Mouse (Mus musculus) bone marrow, adult 2 months (tissue): ENCODE measurements at regions not wholly inside any gene's neighbourhood (a gene's known extent, or its start where the extent isn't known, plus 50 kb on each side); places are given as distances from the start of the nearest gene placed in this dataset.

ENCODE experiments used
- H3K27ac ChIP-seq: fragments of 200-500 bp; 2 replicates; pipeline ENCODE4 v1.5.1; 2012; ENCODE audit warnings: low read depth, mild to moderate bottlenecking, control low read depth, inconsistent platforms, low read length; ENCODE audit not compliant: control insufficient read depth, poor library complexity, insufficient read depth
- H3K4me1 ChIP-seq: fragments of 200-500 bp; 2 replicates; pipeline ENCODE4 v1.6.1; 2011; ENCODE audit warnings: low read length; ENCODE audit not compliant: control insufficient read depth, insufficient read depth
- H3K4me3 ChIP-seq: fragments of 200-500 bp; replicated peaks from 2 replicates; pipeline ENCODE3; 2011; ENCODE audit warnings: mild to moderate bottlenecking, low read depth, low read length, control low read depth; ENCODE audit not compliant: control insufficient read depth
- CTCF ChIP-seq: fragments of 200-500 bp; IDR thresholded peaks from 2 replicates; pipeline ENCODE4 v1.5.1; 2011; ENCODE audit warnings: low read length, control low read depth; ENCODE audit not compliant: control insufficient read depth, insufficient read depth
- POLR2A ChIP-seq: fragments of 200-500 bp; IDR thresholded peaks from 2 replicates; pipeline ENCODE4 v1.6.1; 2011; ENCODE audit warnings: low read depth, mild to moderate bottlenecking, control low read depth, low read length, borderline replicate concordance; ENCODE audit not compliant: control insufficient read depth
- WGBS: fragments of 180-500 bp; shearing (Covaris S2); methylation state at CpG from one replicate; pipeline ENCODE4 v1.1.7; 2018; 5-methylcytosine and 5-hydroxymethylcytosine counted together

- TF ChIP-seq POLR2A (no peak), CTCF (no peak)
- Histone ChIP-seq H3K4me1 (no peaks in the 10 kb centered on the region), H3K27ac (no peak overlapping the region), H3K4me3 (no peak overlapping the region)
- WGBS, result 67% methylated on average over 3 of the region's 3 CpGs
These were observed 101.5 kb upstream of the Nebl start for GRCm38 (mm10) chr2:17832726-17833125.

GRCm38 (mm10) chr2:17830216-17830615 is 99.0 kb upstream of the Nebl start:
- WGBS, result 69% methylated on average over 5 of the region's 5 CpGs
- no peak overlapping the region for H3K27ac ChIP-seq
- TF ChIP-seq CTCF (no peak), POLR2A (no peak)

GRCm38 (mm10) chr2:17825271-17825670 is 94.0 kb upstream of the Nebl start:
- TF ChIP-seq POLR2A (no peak), CTCF (no peak)
- Histone ChIP-seq H3K27ac (no peak overlapping the region), H3K4me3 (no peak overlapping the region), H3K4me1 (no peaks in the 10 kb centered on the region; the same call in 1 of the 2 replicates)
- 83% methylated on average over 2 of the region's 2 CpGs for WGBS

More at GRCm38 (mm10) chr2:17830216-17830615, 99.0 kb upstream of the Nebl start:
- Histone ChIP-seq H3K4me3 (no peak overlapping the region), H3K4me1 (no peaks in the 10 kb centered on the region)

GRCm38 (mm10) chr2:17824176-17824575 is 92.9 kb upstream of the Nebl start:
- H3K27ac ChIP-seq, result no peak overlapping the region
- H3K4me1 ChIP-seq, result no peaks in the 10 kb centered on the region; the same call in 1 of the 2 replicates
- WGBS, result 83% methylated on average over 5 of the region's 5 CpGs
- no peak overlapping the region for H3K4me3 ChIP-seq
- no peak for TF ChIP-seq POLR2A
- no peak for TF ChIP-seq CTCF

- Histone ChIP-seq H3K4me3 (no peak overlapping the region), H3K27ac (no peak overlapping the region), H3K4me1 (no peaks in the 10 kb centered on the region; the same call in 1 of the 2 replicates)
- 3% methylated on average over 4 of the region's 4 CpGs for WGBS
- no peak for TF ChIP-seq CTCF
- no peak for TF ChIP-seq POLR2A
These were observed 91.3 kb upstream of the Nebl start for GRCm38 (mm10) chr2:17822621-17823006.

- Histone ChIP-seq H3K4me1 (no peaks in the 10 kb centered on the region; the same call in 1 of the 2 replicates), H3K27ac (no peak overlapping the region), H3K4me3 (no peak overlapping the region)
- TF ChIP-seq CTCF (no peak), POLR2A (no peak)
- WGBS, result 76% methylated on average over 13 of the region's 13 CpGs
These were observed 90.8 kb upstream of the Nebl start for GRCm38 (mm10) chr2:17821878-17822620.

GRCm38 (mm10) chr2:17811943-17812670 is 80.8 kb upstream of the Nebl start:
- no peak for TF ChIP-seq POLR2A
- no peak for TF ChIP-seq CTCF
- Histone ChIP-seq H3K4me1 (no peaks in the 10 kb centered on the region), H3K4me3 (no peak overlapping the region), H3K27ac (no peak overlapping the region)
- WGBS, result 76% methylated on average over 7 of the region's 7 CpGs
